Mouse (Mus musculus): ENCODE results near the gene Fam13a. TPM values are rescaled to one million over a fixed set of nuclear protein-coding genes. Genes with fewer than 3 reads are reported as not detected.

Gene Fam13a
- 5.5 and 8.7 TPM in 2 replicates for polyA plus RNA-seq (2014; fragmentation: Nextera tagmentation; extraction: Ambion mirVana)

DNA sequence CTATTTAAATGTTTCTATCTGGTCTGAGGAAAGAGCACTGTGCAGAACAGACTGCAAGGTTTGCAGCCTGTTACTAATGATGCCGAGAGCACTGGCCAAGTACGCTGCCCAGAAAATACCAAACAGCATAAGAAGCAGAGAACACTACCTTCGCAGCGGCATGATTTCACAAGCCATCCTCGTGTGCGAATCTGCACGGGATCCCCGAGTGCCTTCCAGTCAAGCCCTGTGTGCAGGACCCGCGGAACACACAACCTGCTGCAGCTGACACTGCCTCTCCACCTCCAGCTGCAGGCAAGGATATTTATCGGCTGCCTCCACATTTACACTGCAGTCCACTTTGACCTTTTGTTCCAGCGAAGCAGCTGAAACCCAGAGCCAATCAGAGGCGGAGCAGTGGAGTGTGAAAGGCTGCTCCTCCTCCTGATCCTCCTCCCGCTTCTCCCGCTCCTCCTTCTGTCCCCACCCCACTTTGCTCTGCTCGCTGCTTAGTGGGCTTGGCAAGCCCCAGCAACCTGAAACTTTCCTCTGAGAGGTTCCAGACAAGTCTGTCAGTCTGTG is at the start of gene Fam13a:
Gene Fam13a, minus strand, starts transcription at position 386 of the 561 bp plus-strand sequence.
- no peaks in the 10 kb centered on the region for H3K27me3 ChIP-seq (ENCODE audit: control insufficient read depth, insufficient read depth, low read length)
- no peaks in the 10 kb centered on the region for H3K36me3 ChIP-seq (ENCODE audit: control insufficient read depth, insufficient read depth, low read length)
- peak within 1 kb of the TSS; percentile 62 for H3K4me2 ChIP-seq (replicated peaks; ENCODE audit: low read depth, low read length)
- H3K27ac ChIP-seq (ENCODE audit: low read depth, low read length): peak within 1 kb of the TSS; percentile 37
- no peaks in the 10 kb centered on the region for H3K4me1 ChIP-seq (ENCODE audit: control insufficient read depth, insufficient read depth, low read length)
- H3K4me3 ChIP-seq (ENCODE audit: low read length): peak within 1 kb of the TSS; percentile 49
- under 1% methylated on average over 16 of the region's 16 CpGs for WGBS
- peak within 1 kb of the TSS; percentile 53 for H3K9ac ChIP-seq (ENCODE audit: low read depth, low read length)
- peak; percentile 100 for ATAC-seq (ENCODE audit: low FRiP score, low TSS enrichment)
- no peaks in the 10 kb centered on the region for H3K9me3 ChIP-seq (ENCODE audit: control insufficient read depth, low read length)

- Histone ChIP-seq H3K27ac (ENCODE audit: low read depth, low read length) (no peak overlapping the region), H3K9ac (ENCODE audit: low read depth, low read length) (no peak overlapping the region), H3K4me2 (replicated peaks; ENCODE audit: low read depth, low read length) (no peak overlapping the region), H3K4me3 (ENCODE audit: low read length) (no peak overlapping the region), H3K9me3 (ENCODE audit: control insufficient read depth, low read length) (peaks cover 3% of the 10 kb centered on the region; the same call in 1 of the 2 replicates), H3K27me3 (ENCODE audit: control insufficient read depth, insufficient read depth, low read length) (no peaks in the 10 kb centered on the region), H3K4me1 (ENCODE audit: control insufficient read depth, insufficient read depth, low read length) (no peaks in the 10 kb centered on the region), H3K36me3 (ENCODE audit: control insufficient read depth, insufficient read depth, low read length) (no peaks in the 10 kb centered on the region)
- no peak for ATAC-seq (ENCODE audit: low FRiP score, low TSS enrichment)
- WGBS: 81% methylated on average over 5 of the region's 5 CpGs
Measured at GRCm38 (mm10) chr6:59072096-59073060, 48.0 kb upstream of the Fam13a start.

GRCm38 (mm10) chr6:59071691-59072090 is 47.3 kb upstream of the Fam13a start:
- no peak for ATAC-seq (ENCODE audit: low FRiP score, low TSS enrichment)
- Histone ChIP-seq H3K27ac (ENCODE audit: low read depth, low read length) (no peak overlapping the region), H3K27me3 (ENCODE audit: control insufficient read depth, insufficient read depth, low read length) (no peaks in the 10 kb centered on the region), H3K9ac (ENCODE audit: low read depth, low read length) (no peak overlapping the region), H3K4me1 (ENCODE audit: control insufficient read depth, insufficient read depth, low read length) (no peaks in the 10 kb centered on the region), H3K36me3 (ENCODE audit: control insufficient read depth, insufficient read depth, low read length) (no peaks in the 10 kb centered on the region), H3K9me3 (ENCODE audit: control insufficient read depth, low read length) (peaks cover 3% of the 10 kb centered on the region; the same call in 1 of the 2 replicates), H3K4me3 (ENCODE audit: low read length) (no peak overlapping the region), H3K4me2 (replicated peaks; ENCODE audit: low read depth, low read length) (no peak overlapping the region)
- 75% methylated on average over 3 of the region's 3 CpGs for whole genome bisulfite sequencing

DNA sequence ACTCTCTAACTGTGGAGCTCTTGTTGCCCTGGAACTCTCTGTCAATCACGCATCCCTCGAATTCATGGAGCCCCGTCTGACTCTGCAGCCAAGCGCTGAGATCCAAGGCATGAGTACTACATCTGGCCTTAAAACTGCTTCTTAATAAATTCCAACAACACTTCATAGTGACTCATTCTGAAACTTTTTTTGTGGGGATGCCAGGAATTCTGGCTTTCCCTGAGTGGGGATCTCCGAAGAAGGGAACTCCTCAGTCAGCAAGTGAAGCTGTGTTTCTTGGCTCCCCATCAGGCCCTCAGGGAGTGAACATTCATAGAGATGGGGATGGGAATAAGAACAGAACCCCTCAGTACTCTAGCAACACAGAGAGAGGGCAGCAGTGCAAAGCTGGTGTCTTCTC is 43.8 kb upstream of the Fam13a start:
- ATAC-seq (ENCODE audit: low FRiP score, low TSS enrichment): no peak
- Histone ChIP-seq H3K9me3 (ENCODE audit: control insufficient read depth, low read length) (no peaks in the 10 kb centered on the region), H3K9ac (ENCODE audit: low read depth, low read length) (no peak overlapping the region), H3K27me3 (ENCODE audit: control insufficient read depth, insufficient read depth, low read length) (no peaks in the 10 kb centered on the region), H3K27ac (ENCODE audit: low read depth, low read length) (no peak overlapping the region), H3K4me3 (ENCODE audit: low read length) (no peak overlapping the region), H3K4me1 (ENCODE audit: control insufficient read depth, insufficient read depth, low read length) (no peaks in the 10 kb centered on the region), H3K4me2 (replicated peaks; ENCODE audit: low read depth, low read length) (no peak overlapping the region), H3K36me3 (ENCODE audit: control insufficient read depth, insufficient read depth, low read length) (no peaks in the 10 kb centered on the region)
- WGBS: 91% methylated on average over 5 of the region's 5 CpGs

- no peak overlapping the region for H3K27ac ChIP-seq (ENCODE audit: low read depth, low read length)
- 67% methylated on average over 4 of the region's 4 CpGs for WGBS
Measured at GRCm38 (mm10) chr6:59064440-59064839, 40.1 kb upstream of the Fam13a start.

GRCm38 (mm10) chr6:59053232-59053631 is 28.9 kb upstream of the Fam13a start:
- Histone ChIP-seq H3K4me2 (replicated peaks; ENCODE audit: low read depth, low read length) (no peak overlapping the region), H3K4me1 (ENCODE audit: control insufficient read depth, insufficient read depth, low read length) (no peaks in the 10 kb centered on the region), H3K36me3 (ENCODE audit: control insufficient read depth, insufficient read depth, low read length) (no peaks in the 10 kb centered on the region), H3K27me3 (ENCODE audit: control insufficient read depth, insufficient read depth, low read length) (no peaks in the 10 kb centered on the region), H3K9me3 (ENCODE audit: control insufficient read depth, low read length) (no peaks in the 10 kb centered on the region), H3K4me3 (ENCODE audit: low read length) (no peak overlapping the region), H3K9ac (ENCODE audit: low read depth, low read length) (no peak overlapping the region), H3K27ac (ENCODE audit: low read depth, low read length) (no peak overlapping the region)
- ATAC-seq (ENCODE audit: low FRiP score, low TSS enrichment): no peak
- WGBS: 84% methylated on average over 2 of the region's 2 CpGs

More at GRCm38 (mm10) chr6:59064440-59064839, 40.1 kb upstream of the Fam13a start:
- Histone ChIP-seq H3K4me2 (replicated peaks; ENCODE audit: low read depth, low read length) (no peak overlapping the region), H3K9me3 (ENCODE audit: control insufficient read depth, low read length) (no peaks in the 10 kb centered on the region), H3K9ac (ENCODE audit: low read depth, low read length) (no peak overlapping the region), H3K27me3 (ENCODE audit: control insufficient read depth, insufficient read depth, low read length) (no peaks in the 10 kb centered on the region), H3K4me1 (ENCODE audit: control insufficient read depth, insufficient read depth, low read length) (no peaks in the 10 kb centered on the region), H3K4me3 (ENCODE audit: low read length) (no peak overlapping the region), H3K36me3 (ENCODE audit: control insufficient read depth, insufficient read depth, low read length) (no peaks in the 10 kb centered on the region)
- ATAC-seq (ENCODE audit: low FRiP score, low TSS enrichment): no peak

DNA sequence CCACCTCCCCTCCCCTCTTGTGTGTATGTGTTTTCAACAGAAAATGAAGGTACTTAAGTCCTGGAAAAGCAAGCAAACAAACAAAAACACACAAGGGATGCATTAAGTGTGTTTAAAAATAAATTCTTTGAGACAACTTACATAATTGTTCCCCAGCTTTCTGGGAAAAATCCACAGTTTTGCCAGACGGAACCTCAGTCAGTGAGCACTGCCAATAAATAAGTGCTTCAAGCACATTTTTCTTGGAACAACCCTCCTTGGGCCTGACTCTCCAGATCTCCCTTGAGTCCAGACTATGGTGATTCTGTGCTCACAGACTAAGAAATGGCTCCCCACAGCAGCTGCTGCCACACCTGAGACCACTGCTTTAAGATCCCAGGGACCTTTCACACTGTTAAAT is 15.4 kb upstream of the Fam13a start:
- ATAC-seq (ENCODE audit: low FRiP score, low TSS enrichment): no peak
- WGBS: 84% methylated on average over 1 of the region's 1 CpGs

GRCm38 (mm10) chr6:59032748-59033147 is 8.4 kb upstream of the Fam13a start:
- no peak overlapping the region for H3K4me2 ChIP-seq (replicated peaks; ENCODE audit: low read depth, low read length)
- ATAC-seq (ENCODE audit: low FRiP score, low TSS enrichment): no peak
- WGBS: 56% methylated on average over 5 of the region's 5 CpGs

More for the DNA sequence above, 15.4 kb upstream of the Fam13a start:
- H3K27me3 ChIP-seq (ENCODE audit: control insufficient read depth, insufficient read depth, low read length): no peaks in the 10 kb centered on the region
- H3K4me2 ChIP-seq (replicated peaks; ENCODE audit: low read depth, low read length): no peak overlapping the region
- H3K9ac ChIP-seq (ENCODE audit: low read depth, low read length): no peak overlapping the region
- no peaks in the 10 kb centered on the region for H3K9me3 ChIP-seq (ENCODE audit: control insufficient read depth, low read length)
- H3K4me3 ChIP-seq (ENCODE audit: low read length): no peak overlapping the region
- no peaks in the 10 kb centered on the region for H3K36me3 ChIP-seq (ENCODE audit: control insufficient read depth, insufficient read depth, low read length)
- no peaks in the 10 kb centered on the region for H3K4me1 ChIP-seq (ENCODE audit: control insufficient read depth, insufficient read depth, low read length)
- no peak overlapping the region for H3K27ac ChIP-seq (ENCODE audit: low read depth, low read length)

DNA sequence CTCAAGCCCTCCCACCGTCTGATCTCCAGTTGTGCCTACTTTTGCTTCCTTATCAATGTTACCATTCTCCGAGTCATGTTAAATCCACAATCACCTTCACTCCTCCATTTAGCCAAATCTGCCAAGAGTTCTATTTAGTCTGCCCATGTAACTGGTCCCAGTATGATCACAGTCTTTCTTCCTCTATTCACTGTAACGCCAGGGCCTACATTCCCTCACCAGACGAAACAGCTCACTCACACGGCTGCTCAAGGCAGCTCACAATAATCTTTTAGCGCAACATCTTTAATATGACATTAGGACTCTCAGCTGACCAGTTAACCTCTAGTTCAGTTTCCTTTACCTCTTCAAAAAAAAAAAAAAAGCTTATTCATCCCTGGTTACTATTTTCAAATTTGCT is 7.2 kb upstream of the Fam13a start:
- Histone ChIP-seq H3K9ac (ENCODE audit: low read depth, low read length) (no peak overlapping the region), H3K4me2 (replicated peaks; ENCODE audit: low read depth, low read length) (no peak overlapping the region), H3K27me3 (ENCODE audit: control insufficient read depth, insufficient read depth, low read length) (no peaks in the 10 kb centered on the region), H3K36me3 (ENCODE audit: control insufficient read depth, insufficient read depth, low read length) (no peaks in the 10 kb centered on the region), H3K4me3 (ENCODE audit: low read length) (no peak overlapping the region), H3K4me1 (ENCODE audit: control insufficient read depth, insufficient read depth, low read length) (no peaks in the 10 kb centered on the region), H3K27ac (ENCODE audit: low read depth, low read length) (no peak overlapping the region), H3K9me3 (ENCODE audit: control insufficient read depth, low read length) (no peaks in the 10 kb centered on the region)
- WGBS: 90% methylated on average over 6 of the region's 6 CpGs
- ATAC-seq (ENCODE audit: low FRiP score, low TSS enrichment): no peak

More at GRCm38 (mm10) chr6:59032748-59033147, 8.4 kb upstream of the Fam13a start:
- Histone ChIP-seq H3K27me3 (ENCODE audit: control insufficient read depth, insufficient read depth, low read length) (no peaks in the 10 kb centered on the region), H3K4me3 (ENCODE audit: low read length) (no peak overlapping the region), H3K27ac (ENCODE audit: low read depth, low read length) (no peak overlapping the region), H3K9me3 (ENCODE audit: control insufficient read depth, low read length) (no peaks in the 10 kb centered on the region), H3K36me3 (ENCODE audit: control insufficient read depth, insufficient read depth, low read length) (no peaks in the 10 kb centered on the region), H3K4me1 (ENCODE audit: control insufficient read depth, insufficient read depth, low read length) (no peaks in the 10 kb centered on the region), H3K9ac (ENCODE audit: low read depth, low read length) (no peak overlapping the region)

All from kidney, embryonic 14.5 days (tissue).